Mouse (Mus musculus) midbrain, postnatal 0 days (tissue): ENCODE measurements around the gene Hivep3. TPM values are rescaled to one million over a fixed set of nuclear protein-coding genes. Genes with fewer than 3 reads are reported as not detected.

Source experiments
- ATAC-seq: fragments of 200-750 bp; cut with Nextera tagmentation; 2 replicates; pipeline ENCODE4 v1.8.0; 2017; ENCODE audit warnings: moderate number of reproducible peaks, mild to moderate bottlenecking, moderate TSS enrichment, moderate library complexity; ENCODE audit not compliant: low FRiP score
- DNase-seq: peaks from one replicate; pipeline ENCODE4 v3.0.0-alpha.2; 2015; ENCODE audit warnings: low spot score
- H3K27ac ChIP-seq: fragments of 300-500 bp; sonication (generic); 2 replicates; pipeline ENCODE4 v1.5.1; 2014; ENCODE audit warnings: low read depth, mild to moderate bottlenecking, low read length, mixed read lengths
- H3K27me3 ChIP-seq: fragments of 300-500 bp; sonication (generic); 2 replicates; pipeline ENCODE4 v1.6.1; 2014; ENCODE audit warnings: low read length, control low read depth, mixed read lengths; ENCODE audit not compliant: insufficient read depth
- H3K36me3 ChIP-seq: fragments of 300-500 bp; sonication (generic); 2 replicates; pipeline ENCODE4 v1.6.1; 2014; ENCODE audit warnings: low read length, control low read depth, mixed read lengths; ENCODE audit not compliant: insufficient read depth
- H3K4me1 ChIP-seq: fragments of 300-500 bp; sonication (generic); 2 replicates; pipeline ENCODE4 v1.6.1; 2014; ENCODE audit warnings: mild to moderate bottlenecking, control low read depth, antibody characterized with exemption, low read length, mixed read lengths; ENCODE audit not compliant: insufficient read depth
- H3K4me2 ChIP-seq: fragments of 300-500 bp; sonication (generic); 2 replicates; pipeline ENCODE4 v1.6.1; 2014; ENCODE audit warnings: low read depth, mild to moderate bottlenecking, low read length, mixed read lengths; ENCODE audit not compliant: poor library complexity, severe bottlenecking
- H3K4me3 ChIP-seq: fragments of 300-500 bp; sonication (generic); 2 replicates; pipeline ENCODE4 v1.5.1; 2014; ENCODE audit warnings: low read depth, mild to moderate bottlenecking, low read length, moderate library complexity
- H3K9ac ChIP-seq: fragments of 300-500 bp; sonication (generic); replicated peaks from 2 replicates; pipeline ENCODE4 v1.6.1; 2014; ENCODE audit warnings: mild to moderate bottlenecking, low read length, moderate library complexity, mixed read lengths; ENCODE audit not compliant: poor library complexity, severe bottlenecking
- H3K9me3 ChIP-seq: fragments of 300-500 bp; sonication (generic); 2 replicates; pipeline ENCODE4 v1.6.1; 2016; ENCODE audit warnings: low read length, control low read depth
- CTCF ChIP-seq: IDR thresholded peaks from 2 replicates; pipeline ENCODE4 v1.5.1; 2016; ENCODE audit warnings: antibody characterized with exemption, mild to moderate bottlenecking
- WGBS: fragments of 180-500 bp; shearing (Covaris S2); extraction: QIAGEN DNeasy Blood & Tissue Kit; methylation state at CpG from one replicate; pipeline ENCODE4 v1.1.7; 2014; 5-methylcytosine and 5-hydroxymethylcytosine counted together
- polyA plus RNA-seq: library from polyadenylated mRNA; unstranded; fragments of >200 nt; fragmentation: Nextera tagmentation; extraction: Ambion mirVana; gene quantifications from 2 replicates; pipeline ENCODE4 v1.2.1, GENCODE M21; 2015
- total RNA-seq: library from RNA; depleted of rRNA; stranded (reverse); fragments of >200 nt; gene quantifications from 2 replicates; pipeline ENCODE4 v1.2.3, GENCODE M21; 2014; rRNA removed

Hivep3 gene
- total RNA-seq (18.3 and 19.3 TPM in 2 replicates), polyA plus RNA-seq (14.3 and 16.5 TPM in 2 replicates)

DNA sequence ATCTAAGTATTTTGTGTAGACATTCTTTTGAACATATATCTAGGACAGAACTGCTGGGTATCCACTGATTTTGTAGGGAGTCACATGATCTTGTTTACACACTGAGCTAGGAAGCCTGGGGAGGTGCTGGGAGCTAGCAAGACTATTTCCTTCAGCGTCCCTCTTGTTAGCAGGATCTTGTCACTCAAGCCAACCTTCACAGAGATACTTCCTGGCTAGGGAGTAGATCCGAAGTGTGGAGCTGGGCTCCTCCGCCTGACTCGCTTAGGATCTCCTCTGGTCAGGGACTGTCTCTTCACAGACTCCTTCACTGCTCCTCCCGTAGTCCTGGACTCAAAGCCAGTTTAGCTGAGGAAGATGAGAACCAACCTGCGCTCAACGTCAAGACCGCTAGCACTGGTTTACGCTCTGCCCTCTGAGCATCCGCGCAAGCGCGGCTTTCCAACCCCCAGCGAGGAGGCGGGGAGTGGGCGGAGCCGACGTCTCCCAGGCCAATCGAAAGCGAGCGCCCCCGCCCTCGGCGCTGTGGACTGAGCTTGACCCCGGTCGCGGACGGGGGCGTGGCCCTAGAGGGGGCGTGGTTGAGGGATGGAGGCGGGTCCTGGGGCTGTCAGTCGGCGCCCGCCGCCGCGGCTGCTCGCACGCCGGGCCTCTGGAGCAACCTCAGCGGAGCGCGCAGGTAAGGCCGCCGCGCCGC, at the start of gene Hivep3:
Gene Hivep3, plus strand, starts transcription at position 601 of the 697 bp plus-strand sequence.
- DNase-seq (peak; percentile 98), ATAC-seq (peak; percentile 99)
- Histone ChIP-seq H3K9ac (peak within 1 kb of the TSS; percentile 67), H3K27me3 (no peaks in the 10 kb centered on the region), H3K4me2 (peak within 1 kb of the TSS; percentile 95), H3K36me3 (no peaks in the 10 kb centered on the region), H3K4me1 (no peaks in the 10 kb centered on the region), H3K27ac (peak within 1 kb of the TSS; percentile 51), H3K9me3 (no peaks in the 10 kb centered on the region), H3K4me3 (peak within 1 kb of the TSS; percentile 90)
- no peak for TF ChIP-seq CTCF
- under 1% methylated on average over 31 of the region's 47 CpGs for WGBS

DNA sequence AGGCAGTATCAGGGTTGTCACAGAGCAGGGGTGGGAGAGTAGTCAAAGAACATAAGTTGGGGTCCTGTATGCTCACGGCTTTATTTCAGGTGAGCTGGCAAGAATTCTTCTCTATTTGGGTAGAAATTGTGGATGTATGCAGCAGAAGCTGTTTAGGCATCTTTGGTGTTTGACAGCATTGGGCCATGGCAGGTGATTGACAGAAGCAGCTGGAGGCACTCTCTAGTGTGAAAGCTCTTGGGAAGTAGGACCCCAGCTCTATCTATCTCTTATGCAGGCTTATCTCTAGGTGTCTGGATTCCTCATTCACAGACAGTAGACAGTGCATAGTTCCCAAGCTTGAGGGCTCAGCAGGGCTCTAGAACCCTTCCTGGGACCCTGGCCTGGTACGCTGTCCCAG, 47.8 kb upstream of the Hivep3 start:
- Histone ChIP-seq H3K4me2 (no peak overlapping the region), H3K36me3 (no peaks in the 10 kb centered on the region), H3K4me3 (no peak overlapping the region), H3K9me3 (no peaks in the 10 kb centered on the region), H3K4me1 (peaks cover 2% of the 10 kb centered on the region; the same call in 1 of the 2 replicates), H3K9ac (no peak overlapping the region), H3K27me3 (no peaks in the 10 kb centered on the region), H3K27ac (no peak overlapping the region)
- DNase-seq (no peak), ATAC-seq (no peak)
- 95% methylated on average over 2 of the region's 2 CpGs for WGBS
- no peak for TF ChIP-seq CTCF

DNA sequence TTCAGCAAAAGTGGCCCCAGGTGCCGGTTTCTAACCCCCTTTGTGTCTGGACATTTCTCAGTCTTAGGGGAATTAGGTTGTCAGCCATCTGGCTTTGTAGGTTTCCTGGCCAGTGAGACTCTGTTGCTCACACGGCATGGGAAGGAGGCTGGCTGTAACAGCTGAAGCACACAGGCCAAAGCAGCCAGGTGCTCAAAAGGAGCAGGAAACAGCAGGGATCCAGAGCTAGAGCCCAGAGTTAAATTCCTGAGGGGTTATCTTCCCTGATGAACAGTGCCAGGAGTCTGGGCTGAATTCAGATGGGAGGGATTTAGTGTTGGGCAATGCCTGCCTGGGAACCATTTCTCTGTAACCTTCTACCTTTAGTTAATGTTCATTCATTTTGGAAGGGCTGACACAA, 35.2 kb upstream of the Hivep3 start:
- H3K4me3 ChIP-seq, result no peak overlapping the region
- 53% methylated on average over 2 of the region's 2 CpGs for WGBS
- no peak overlapping the region for H3K9ac ChIP-seq
- no peak for TF ChIP-seq CTCF
- H3K9me3 ChIP-seq, result no peaks in the 10 kb centered on the region
- DNase-seq, result no peak
- H3K27me3 ChIP-seq, result no peaks in the 10 kb centered on the region
- H3K36me3 ChIP-seq, result no peaks in the 10 kb centered on the region
- H3K4me2 ChIP-seq, result no peak overlapping the region
- ATAC-seq, result no peak
- H3K4me1 ChIP-seq, result no peaks in the 10 kb centered on the region
- no peak overlapping the region for H3K27ac ChIP-seq

DNA sequence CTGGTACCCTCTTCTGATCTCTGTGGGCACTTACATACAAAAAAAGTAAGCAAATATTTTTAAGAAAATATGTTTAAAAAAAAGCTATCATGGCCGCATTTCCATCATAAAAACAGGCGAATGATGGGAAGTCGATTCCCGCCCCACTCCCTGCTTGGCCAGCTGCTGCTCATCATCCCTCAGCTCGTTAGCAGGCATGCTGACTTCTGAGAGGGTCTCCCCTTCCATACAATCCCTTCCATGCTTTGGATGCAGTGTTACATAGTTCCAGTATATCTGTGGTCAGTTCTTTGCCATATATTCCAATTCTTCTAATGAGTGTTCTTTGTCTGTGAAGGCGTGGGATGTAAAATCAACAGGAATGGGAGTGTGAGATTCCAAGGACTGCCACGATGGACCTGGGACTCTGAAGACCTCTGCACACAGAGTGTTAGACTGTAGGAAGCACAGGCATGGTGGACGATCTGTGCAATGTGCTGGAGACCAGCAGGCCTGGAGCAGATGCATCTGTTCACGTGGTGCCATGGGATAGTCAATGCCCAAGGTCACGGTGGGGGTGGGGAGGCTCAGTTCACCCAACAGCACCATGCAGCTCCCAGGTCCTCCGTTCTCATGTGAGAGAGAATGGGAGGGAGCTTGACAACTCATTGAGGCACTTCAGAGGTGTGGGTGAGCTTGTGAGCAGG, 32.2 kb upstream of the Hivep3 start:
- H3K27me3 ChIP-seq, result no peaks in the 10 kb centered on the region
- H3K9me3 ChIP-seq, result no peaks in the 10 kb centered on the region
- ATAC-seq (no peak), DNase-seq (no peak)
- WGBS, result 88% methylated on average over 11 of the region's 11 CpGs
- no peak overlapping the region for H3K9ac ChIP-seq
- no peaks in the 10 kb centered on the region for H3K4me1 ChIP-seq
- TF ChIP-seq CTCF, result no peak
- no peak overlapping the region for H3K4me2 ChIP-seq
- H3K27ac ChIP-seq, result no peak overlapping the region
- no peak overlapping the region for H3K4me3 ChIP-seq
- H3K36me3 ChIP-seq, result no peaks in the 10 kb centered on the region

DNA sequence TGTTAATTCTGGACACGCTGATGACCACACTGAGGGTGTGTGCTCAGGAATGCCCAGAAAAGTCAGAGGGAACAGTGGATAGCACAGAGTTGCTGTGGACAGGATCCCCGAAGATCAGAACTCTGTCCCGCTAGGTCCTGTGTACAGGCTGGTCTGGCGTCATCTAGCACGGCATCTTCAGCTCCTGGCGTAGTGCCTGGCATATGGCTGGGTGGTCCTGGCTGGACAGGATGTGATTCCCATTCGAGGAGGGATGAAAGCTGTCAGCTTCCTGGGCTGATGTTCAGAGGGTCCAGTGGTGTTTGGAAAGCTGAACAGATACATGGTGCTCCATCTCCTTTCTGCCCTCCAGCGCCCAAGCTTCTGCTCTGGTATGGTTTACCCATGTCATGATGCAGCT, 29.6 kb upstream of the Hivep3 start:
- no peak for DNase-seq
- no peak for ATAC-seq
- H3K27ac ChIP-seq, result no peak overlapping the region

DNA sequence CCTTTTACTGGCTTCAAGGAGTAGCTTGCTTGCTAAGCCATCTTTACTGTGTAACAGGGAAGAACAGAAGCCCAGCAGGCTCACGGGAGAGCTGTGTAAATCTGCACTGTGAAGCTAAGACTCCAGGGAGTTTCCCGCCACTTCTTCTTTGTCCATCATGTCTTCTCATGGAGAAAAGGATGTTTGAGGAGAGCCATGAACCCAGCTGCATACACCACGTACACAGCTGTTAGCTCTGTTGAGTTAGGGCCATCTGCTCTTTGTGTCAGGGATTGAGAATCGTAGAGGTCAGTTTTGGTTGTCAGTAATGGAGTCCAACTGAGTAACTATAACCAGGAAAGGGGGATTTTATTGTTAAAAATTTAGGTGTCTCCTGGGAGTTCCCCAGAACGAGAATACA, 26.3 kb upstream of the Hivep3 start:
- Histone ChIP-seq H3K27ac (no peak overlapping the region), H3K4me1 (no peaks in the 10 kb centered on the region), H3K4me2 (no peak overlapping the region), H3K36me3 (no peaks in the 10 kb centered on the region), H3K9ac (no peak overlapping the region), H3K27me3 (no peaks in the 10 kb centered on the region), H3K4me3 (no peak overlapping the region), H3K9me3 (no peaks in the 10 kb centered on the region)
- ATAC-seq, result no peak
- TF ChIP-seq CTCF, result no peak
- 48% methylated on average over 5 of the region's 5 CpGs for WGBS
- no peak for DNase-seq

More for the DNA sequence above, 29.6 kb upstream of the Hivep3 start:
- no peak for TF ChIP-seq CTCF
- Histone ChIP-seq H3K4me1 (no peaks in the 10 kb centered on the region), H3K9me3 (no peaks in the 10 kb centered on the region), H3K9ac (no peak overlapping the region), H3K27me3 (no peaks in the 10 kb centered on the region), H3K4me2 (no peak overlapping the region), H3K4me3 (no peak overlapping the region), H3K36me3 (no peaks in the 10 kb centered on the region)
- WGBS, result 81% methylated on average over 8 of the region's 8 CpGs
